Mouse (Mus musculus) lung, adult 2 months (tissue): ENCODE measurements around the gene Adcyap1r1.

Source experiments
- CTCF ChIP-seq: fragments of 200-500 bp; IDR thresholded peaks from 2 replicates; pipeline ENCODE4 v1.5.1; 2011; ENCODE audit warnings: mild to moderate bottlenecking, low read length, control low read depth; ENCODE audit not compliant: insufficient read depth
- POLR2A ChIP-seq: fragments of 200-500 bp; IDR thresholded peaks from 2 replicates; pipeline ENCODE4 v1.6.1; 2011; ENCODE audit warnings: low read depth, mild to moderate bottlenecking, control low read depth, low read length, borderline replicate concordance; ENCODE audit errors: extremely low read depth

DNA sequence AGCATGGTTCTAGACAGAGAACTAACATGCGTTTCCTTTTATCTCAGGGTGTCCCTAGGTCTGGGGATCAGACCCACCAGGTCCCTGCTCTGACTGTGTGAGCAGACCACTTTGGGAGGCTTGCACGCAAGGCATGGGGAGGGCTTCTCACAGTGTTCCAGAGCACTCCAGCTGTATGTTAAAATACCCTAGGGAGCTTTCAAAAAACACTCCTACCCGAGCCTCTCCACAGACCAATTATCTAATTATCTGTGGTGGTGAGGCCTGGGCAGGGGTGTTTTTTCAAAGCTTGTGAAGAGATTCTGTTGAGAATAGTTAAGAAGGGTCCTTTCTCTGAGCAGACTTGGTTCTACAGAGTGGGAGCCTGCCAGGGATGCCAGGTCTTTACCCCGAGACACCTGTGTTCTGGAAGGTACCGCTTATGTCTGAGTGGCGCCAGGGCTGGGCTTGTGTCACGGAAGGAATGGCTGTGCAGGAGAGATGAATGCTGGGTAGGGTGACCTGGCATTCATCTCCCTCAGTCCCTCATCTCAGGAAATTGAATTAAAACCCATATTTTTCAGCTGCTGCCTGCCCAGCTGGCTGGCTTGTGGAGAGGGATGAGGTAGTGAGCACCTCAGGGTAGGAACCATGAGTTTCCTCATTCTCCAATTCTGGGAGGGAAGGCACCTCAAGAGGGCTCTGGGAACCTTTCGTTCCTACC, 2.7 kb upstream of the Adcyap1r1 start:
- no peak for TF ChIP-seq CTCF
- no peak for TF ChIP-seq POLR2A
